Mouse (Mus musculus) heart, postnatal 36 days (tissue): ENCODE data around the gene Pigt. TPM values are rescaled to one million over a fixed set of nuclear protein-coding genes. Genes with fewer than 3 reads are reported as not detected.

Source experiments
- DNase-seq, 2 experiments: peaks; one replicate each; pipeline ENCODE4 v3.0.0; 2021 to 2022
- intact Hi-C: fragments of 180-260 bp; cut with DNase I; formaldehyde crosslinking; loops from one replicate; pipeline ENCODE4 v1.15.1; 2025
- total RNA-seq, 2 experiments: library from RNA; stranded (reverse); gene quantifications; 2 replicates each; pipeline ENCODE4 v1.2.3; 2021

Pigt gene
- total RNA-seq, 2 experiments from 2014 or later: 34.2 to 35.6 TPM

DNA sequence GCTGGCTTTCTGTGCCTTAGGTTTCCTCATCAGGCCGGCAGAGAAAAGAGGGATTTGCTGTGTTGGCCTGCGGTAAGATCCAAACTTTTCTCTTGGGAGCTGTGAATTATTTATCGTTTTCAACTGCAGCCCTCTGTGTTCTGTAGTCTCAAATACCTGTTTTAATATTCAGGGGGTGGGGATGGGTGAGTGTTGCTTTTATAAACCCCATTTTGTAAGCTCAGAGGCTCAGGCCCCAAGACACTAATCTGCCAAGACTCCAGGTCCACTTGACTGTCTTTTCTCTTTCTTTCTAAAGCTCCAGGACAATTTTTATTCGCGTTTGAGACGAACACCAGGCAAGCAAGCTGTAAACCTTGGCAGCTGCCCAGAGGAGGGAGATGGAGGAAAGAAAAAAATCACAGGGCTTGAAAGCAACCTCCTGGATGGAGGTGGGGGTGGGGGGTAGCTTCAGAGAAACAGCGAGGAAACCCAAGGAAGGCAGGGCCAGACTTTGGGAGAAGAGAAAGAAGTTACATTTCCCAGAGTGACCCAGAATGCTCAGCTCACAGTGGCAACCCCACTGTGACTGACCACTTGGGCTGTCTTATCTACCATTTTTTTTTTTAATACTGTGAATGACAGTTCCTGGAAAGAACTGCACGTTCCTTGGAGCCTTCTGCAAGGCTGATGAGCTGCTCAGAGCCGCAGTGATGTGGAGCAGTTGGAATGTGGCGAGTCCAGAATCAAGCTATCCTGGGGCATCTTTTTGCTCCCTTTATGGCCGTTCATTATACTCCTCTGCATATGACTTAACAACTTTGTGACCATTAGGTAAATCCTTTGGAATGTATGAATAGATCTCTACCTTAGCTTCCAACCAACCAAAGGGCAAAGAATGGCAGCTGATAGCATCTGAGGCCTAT is 21.2 kb downstream of the Pigt start:
- DNase-seq: no peak
- intact Hi-C loops: loop anchor here (1.0 to 2.0 kb wide), 3 partner anchors 48 to 101 kb away; partner anchors contain the start of gene Gm20458

DNA sequence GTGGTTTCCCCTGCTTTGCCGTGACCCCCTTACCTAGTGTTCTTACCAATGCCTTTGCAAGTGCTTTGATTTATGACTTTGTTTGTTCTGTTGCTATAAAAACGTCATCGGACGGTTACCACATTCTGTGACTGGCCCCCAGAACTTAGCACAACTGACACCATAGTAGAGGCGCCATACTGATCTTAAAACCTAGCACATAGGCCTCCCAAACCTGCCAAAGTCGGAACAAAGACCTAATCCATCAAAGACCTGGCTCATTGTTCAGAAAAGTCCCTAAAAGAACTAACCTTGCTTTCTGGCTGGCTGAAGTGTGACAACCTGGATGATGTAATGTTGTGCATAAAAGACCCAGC is 21.8 kb downstream of the Pigt start:
- intact Hi-C loops: loop anchor here (2.0 kb wide), 1 partner anchor 58 kb away; the partner anchor contains the start of gene Gm20458
- no peak for DNase-seq

DNA sequence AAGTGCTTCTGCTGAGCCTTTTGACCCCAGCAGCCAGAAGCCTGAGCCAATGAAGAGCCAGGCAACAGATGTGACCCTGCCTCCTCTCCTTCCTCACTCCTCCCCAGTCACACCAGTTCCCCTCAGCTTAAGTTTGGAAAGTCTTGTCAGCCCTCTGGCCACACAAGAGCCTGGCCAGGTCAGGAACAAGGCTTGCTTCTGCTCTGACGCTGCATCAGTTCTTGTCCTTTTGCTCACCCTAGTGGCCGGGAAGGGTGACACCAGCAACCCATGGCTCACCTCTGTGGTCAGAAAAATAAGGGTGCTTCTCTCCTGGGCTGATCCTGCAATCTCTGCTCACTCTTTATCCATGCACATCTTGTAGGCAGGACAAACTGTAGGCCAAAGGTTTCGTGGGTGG is 23.5 kb downstream of the Pigt start:
- DNase-seq: peak; percentile 49 to 57
- intact Hi-C loops: no loop called here

DNA sequence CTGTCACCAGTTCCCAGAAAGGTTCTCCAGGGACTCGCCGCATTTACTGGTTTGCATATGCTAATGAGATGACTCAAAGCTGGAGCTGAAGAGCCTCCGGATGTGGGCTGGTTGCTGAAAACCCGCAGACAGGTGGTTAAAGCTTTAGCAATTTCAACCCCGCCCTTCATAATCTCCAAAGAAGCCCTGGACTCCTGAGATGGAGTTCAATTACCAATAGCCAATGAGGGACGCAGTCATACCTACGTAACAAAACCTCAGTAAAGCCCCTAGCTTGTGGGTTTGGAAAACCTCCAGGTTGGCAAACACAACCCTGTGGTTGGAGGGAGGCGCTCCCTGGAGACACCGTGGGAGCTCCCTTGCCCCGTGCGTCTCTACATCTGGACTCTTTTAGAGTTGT is 24.5 kb downstream of the Pigt start:
- no peak for DNase-seq
- intact Hi-C loops: no loop called here

DNA sequence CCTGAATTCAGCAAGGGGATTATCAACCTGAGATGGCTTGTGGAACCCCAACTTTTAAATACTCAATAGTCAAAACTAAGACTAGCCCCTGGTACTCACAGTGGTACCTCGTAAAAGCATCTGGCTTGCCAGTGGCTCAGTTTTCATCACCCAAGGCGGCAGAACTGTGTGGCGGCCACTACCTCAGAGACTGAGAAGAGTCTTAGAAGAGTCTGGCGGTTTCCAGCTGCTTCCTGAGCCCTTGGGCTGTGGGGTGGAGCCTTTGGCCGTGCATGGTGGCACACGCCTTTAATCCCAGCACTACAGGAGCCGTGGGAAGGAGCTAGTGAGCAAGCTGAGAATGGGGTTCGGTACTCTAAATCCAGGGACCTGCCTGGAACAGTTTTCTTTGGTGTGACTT is 25.0 kb downstream of the Pigt start:
- no peak for DNase-seq
- intact Hi-C loops: no loop called here

DNA sequence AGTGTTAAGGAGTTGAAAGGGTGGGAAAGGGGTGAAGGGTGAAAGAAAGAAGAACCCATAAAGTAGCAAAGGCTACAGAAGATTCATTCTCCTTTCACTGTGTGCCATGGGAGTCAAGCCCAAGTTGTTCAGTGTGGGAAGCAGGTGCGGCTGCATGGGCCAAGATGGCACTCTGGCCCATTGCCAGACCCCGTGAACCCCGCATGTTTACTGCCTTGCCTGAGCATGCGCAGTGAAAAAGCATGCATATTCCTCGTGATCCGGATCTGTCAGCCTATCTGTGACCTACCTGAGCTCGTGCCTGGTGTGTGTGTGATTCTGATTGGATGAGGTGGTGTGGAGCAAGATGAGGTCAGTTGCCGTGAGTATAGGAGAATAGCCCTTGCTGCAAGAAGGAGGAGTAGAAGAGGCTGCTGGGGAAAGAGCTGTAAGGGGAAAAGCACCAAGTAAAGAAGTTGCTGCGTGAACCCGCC is 26.0 kb downstream of the Pigt start:
- intact Hi-C loops: no loop called here
- no peak for DNase-seq

DNA sequence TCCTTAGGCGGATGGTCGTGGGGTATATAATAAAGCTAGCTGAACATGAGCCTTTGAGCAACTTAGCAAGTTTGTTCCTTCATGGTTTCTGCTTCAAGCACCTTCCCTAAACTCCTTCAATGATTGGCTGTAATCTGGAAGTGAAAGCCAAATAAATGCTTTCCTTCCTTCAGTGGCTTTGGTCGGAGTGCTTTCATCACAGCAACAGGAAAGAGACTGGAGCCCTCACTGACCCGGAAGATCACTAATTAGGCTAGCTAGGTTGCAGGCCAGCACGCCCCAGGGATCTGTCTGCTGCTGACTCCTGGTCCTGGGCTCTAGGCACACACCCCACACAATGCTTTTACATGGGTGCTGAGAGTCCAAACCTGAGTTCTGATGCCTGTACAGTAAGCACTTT is 31.2 kb downstream of the Pigt start:
- DNase-seq: no peak
- intact Hi-C loops: no loop called here

DNA sequence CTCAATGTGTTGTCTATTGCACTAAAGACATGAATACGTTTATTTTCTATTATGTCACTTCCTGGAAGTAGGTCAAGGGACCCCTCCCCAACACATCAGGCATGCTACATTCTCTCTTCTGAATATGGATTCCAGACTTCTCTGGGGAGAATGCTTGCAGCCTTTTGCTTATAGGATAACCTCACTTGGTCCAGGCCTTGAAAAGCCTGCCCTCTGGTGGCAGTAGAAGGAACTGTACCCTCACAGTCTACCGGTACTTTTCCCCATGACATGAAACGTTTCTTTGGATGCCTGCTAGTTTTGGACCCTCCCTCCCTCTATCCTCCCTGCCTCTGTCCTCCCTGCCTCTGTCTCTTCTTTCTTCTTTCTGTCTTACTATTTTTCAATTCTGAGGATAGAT is 33.8 kb downstream of the Pigt start:
- intact Hi-C loops: loop anchor here (1.0 to 2.0 kb wide), 2 partner anchors 32 to 114 kb away; no protein-coding TSS in a partner anchor

DNA sequence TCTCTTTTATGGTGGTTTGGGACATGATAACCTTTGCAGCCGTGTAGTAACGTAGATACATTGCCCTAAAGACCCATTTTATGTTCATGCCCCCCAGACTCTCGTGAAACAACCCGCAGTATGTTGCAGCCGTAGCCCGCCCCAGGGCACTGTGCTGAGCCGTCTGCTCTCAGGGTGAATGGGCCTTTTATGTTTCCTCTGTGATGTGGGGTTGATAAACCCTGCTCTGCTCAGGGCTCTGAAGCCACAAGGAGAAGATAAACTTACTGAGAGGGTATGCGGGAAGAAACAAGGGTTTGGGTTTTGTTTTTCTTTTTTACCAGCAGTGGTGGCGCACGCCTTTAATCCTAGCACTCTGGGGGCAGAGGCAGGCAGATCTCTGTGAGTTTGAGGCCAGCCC is 37.0 kb downstream of the Pigt start:
- intact Hi-C loops: no loop called here
- no peak for DNase-seq

More for the DNA sequence above, 33.8 kb downstream of the Pigt start:
- DNase-seq: peak; percentile 72 to 80

DNA sequence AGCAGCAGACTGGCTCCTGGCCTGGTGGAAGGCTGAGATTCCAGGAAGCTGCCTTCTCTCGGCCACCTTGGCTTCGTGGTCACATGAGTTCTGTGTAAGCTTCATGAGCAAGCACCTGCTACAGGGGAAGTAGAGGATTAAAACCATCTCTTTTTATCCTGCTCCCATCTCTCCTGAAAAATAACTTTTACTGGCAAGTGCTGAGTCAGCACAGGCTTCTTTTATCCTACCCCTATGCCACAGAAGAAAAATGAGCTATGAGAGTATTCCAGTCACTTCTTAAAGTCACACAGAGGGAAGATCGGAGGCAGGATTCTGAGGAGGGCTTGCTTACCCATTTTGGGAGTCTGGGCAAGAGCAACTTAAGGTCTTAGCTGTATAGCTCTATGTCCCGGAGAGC is 39.7 kb downstream of the Pigt start:
- intact Hi-C loops: no loop called here

DNA sequence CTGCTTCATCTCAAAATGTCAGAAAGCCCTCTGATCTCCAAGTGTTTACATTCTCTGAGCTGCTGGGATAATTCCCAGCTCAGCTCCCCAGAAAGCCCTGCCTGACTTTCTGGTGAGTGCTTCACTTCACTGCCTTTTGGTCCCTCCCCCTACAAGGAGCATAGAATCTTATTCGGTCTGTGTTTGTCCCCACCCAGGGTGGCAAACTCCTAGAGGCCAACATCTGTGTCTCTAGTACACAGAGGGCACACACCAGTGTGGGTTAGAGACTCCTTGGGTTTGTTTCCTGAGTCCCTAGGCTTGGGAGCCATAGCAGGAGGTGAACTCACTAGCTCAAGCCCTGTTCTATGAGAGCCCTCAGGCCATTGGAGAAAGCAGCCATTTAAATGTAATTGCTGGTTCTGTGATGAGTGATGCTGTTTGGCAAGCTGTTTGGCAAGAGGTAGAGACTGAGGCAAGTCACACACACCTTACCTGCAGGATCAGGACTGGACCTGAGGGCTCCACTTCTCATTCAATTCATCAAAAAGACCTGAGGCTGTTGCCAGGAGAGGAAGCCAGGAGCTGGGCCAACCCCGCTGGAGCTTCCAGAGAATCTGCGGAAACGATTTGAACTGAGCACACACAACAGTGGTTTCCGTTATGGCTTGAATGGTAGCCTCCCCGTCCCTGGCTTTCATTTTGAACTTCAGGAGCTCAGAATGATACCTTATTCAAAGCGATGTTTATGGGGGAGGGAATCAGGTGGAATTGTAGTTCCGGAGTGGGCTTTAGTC is 43.5 kb downstream of the Pigt start:
- DNase-seq: peak in 1 of 2 experiments; percentile 20
- intact Hi-C loops: no loop called here

More for the DNA sequence above, 39.7 kb downstream of the Pigt start:
- no peak for DNase-seq

DNA sequence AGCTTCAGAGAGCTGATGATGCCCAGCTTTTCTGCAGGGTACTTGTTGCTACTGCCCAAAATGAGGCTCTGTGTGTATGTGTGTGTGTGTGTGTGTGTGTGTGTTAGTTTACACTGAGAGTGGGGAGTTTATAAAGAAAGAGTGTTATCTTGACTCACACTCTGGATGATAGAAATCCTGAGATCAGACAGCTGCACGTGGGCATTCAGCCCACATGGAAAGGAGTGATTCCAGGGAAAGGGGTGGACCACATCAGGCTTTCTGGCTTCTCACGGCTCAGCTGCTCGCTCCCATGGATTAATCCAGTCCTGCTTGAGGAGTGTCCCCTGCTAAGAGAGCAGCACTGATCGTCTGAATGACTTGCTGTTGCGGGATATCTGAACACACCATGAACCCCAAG is 44.8 kb downstream of the Pigt start:
- intact Hi-C loops: no loop called here
- no peak for DNase-seq

DNA sequence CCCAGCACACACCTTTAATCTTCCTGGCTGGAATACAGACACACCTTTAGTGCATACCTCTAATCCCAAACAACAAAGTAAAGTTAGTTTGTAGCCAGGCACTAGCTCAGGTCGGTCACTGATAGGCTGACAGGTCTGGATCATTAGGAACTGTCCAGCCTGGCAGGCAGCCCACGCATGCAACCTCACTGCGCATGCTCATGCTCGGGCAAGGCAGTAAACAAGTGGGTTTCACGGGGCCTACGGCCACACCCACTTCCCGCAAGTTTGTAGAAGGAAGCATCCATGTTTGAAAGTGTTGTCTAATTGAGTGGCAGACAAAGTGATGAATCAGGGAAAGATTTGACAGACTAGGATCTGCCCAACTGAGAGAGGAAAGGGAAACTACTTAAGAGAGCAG is 45.3 kb downstream of the Pigt start:
- intact Hi-C loops: no loop called here
- DNase-seq: no peak

DNA sequence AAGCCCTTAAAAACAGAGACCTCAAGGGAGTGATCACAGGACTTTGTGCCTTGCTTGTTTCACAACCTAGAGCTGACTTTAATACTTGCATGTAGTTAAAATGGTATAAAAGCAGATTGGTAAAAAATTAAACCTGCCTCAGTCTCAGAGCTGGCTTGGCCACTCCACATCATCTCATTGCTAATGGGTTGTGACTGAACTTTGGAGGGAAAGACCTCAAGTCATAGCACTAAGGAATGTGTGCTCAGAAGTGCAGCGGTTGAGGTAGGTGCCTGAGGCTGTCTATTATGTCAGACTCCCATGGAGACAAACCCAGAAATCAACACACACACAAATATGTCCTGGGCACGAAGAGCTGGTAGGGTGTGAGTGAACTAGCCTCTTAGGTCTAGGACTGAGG is 46.4 kb downstream of the Pigt start:
- DNase-seq: no peak

DNA sequence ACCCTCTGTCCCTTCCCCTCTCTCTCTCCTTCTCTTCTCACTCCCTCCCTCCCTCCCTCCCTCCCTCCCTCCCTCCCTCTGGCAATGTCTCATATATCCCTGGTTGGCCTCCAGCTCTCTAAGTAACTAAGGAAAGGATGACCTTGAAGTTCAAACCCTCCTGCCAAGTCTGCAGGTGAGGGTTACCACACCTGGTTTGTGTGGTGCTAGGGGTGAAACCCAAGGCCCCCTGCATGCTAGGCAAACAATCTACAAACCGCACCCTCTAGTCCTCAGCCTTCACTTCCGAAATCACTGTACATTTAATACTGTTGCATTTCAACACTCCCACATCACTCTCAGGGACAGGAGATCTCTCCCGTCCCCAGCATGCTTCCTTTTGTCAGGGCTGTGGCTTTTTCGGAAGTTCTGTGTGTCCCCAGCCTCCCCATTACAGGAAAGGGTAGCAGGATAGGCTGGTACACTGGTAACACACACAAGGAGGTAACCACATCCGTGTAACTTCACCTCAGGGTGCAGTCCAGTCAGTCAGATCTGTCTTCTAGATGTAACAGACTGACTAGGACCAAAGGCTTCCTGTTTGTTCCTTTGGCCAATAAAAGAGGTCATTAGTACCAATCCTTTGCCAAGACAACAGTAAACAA is 47.3 kb downstream of the Pigt start:
- intact Hi-C loops: no loop called here
- no peak for DNase-seq

More for the DNA sequence above, 46.4 kb downstream of the Pigt start:
- intact Hi-C loops: no loop called here

DNA sequence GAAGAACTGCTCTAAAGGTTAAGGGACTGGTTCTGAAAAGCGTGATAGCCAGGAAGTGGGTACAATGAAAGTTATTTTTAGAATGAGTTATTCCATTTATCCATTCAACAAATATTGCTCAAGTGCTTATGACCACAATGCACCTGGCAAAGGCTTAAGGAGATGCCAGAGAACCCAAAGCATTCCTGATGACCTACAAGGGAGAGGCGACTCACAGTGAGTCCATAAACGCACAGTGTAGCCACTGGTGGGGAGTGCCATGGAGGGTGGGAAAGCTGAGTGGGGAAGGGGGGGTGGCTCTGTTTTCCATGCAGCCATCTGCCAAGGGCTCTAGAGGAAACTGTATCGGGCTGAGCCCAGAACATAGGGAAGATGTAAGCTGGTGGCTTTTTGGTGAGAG is 52.0 kb downstream of the Pigt start:
- intact Hi-C loops: no loop called here

DNA sequence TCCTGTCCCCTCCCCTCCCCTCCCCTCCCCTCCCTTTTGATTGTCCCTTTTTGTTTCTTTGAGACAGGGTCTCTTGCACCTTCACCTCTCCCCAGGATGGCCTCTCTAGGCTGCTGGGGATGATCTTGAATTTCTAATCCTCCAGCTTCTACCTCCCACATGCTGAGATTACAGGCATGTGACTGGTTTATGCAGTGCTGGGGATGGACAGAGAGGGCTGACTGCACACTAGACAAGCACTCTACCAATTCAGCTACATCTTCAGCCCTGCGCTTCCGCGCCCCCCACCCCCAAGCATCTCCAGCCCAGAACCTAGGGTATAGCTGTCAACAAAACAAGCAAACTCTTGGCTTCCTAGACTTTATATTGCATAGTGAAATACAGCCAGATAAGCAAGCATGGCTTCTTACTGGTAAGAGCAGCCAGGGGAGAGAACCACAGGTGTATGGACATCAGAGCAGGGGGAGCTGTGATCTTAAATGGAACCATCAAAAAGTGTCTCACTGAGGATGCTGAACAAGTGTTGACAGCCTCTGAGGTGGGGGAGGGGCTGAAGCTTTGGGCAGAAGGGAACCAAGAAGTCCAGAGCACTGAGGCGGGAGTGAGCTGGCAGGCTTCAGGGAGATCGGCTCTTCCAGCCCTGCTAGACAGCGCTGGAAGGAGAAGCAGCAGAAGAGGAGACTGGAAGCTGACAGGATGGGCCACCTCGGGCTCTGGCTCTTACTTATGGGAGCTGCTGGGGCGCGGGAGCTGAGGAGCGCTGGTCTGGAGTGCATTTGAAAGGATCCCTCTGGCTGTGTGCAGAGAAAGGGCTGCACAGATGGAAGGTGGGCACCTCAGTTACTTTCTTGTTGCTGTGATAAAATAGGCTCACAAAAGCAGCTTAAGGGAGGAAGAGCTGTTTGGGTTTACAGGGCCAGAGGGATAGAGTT is 52.9 kb downstream of the Pigt start:
- intact Hi-C loops: no loop called here

More for the DNA sequence above, 52.0 kb downstream of the Pigt start:
- no peak for DNase-seq

DNA sequence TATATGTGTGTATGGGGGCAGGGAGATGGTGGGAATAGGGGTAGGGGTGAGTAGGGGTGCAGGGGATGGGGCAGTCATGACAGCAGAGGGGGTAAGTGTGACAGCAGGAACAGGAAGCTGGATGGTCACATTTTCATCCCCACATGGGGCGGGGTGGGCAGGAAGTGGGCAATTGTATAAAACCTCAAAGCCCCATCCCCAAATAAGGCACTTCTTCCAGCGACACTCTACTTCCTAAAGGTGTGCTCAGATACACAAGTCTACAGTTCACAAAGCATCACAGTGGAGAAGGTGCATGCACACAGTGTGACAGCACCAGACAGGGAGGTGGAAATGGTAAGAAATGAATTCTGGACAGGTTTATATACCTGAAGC is 53.6 kb downstream of the Pigt start:
- DNase-seq: no peak
- intact Hi-C loops: no loop called here

More for the DNA sequence above, 52.9 kb downstream of the Pigt start:
- DNase-seq: no peak

DNA sequence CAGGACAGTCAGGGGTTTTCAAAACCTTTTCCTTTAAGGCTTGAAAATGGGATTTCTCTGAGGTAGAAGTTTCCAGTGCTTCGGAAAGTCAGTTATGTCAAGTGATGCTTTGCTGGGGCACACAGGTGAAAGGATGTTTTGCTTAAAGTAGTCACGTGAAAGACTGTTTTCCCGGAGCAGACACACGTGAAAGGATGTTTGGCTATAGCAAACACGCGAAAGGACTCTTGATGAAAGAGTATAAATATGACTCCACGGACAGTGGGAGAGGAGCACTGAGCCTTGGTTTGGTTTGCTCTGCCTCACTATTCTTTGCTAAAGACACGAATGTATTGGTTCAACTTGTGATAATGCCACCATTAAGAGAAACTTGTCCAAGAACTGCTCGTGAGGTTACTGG is 54.2 kb downstream of the Pigt start:
- DNase-seq: no peak
- intact Hi-C loops: no loop called here
